Mouse (Mus musculus) heart, adult 11 months (tissue): ENCODE measurements around the gene Smyd3.

Experiments used
- DNase-seq: peaks from one replicate; pipeline ENCODE4 v3.0.0; 2022

The Smyd3 gene

DNA sequence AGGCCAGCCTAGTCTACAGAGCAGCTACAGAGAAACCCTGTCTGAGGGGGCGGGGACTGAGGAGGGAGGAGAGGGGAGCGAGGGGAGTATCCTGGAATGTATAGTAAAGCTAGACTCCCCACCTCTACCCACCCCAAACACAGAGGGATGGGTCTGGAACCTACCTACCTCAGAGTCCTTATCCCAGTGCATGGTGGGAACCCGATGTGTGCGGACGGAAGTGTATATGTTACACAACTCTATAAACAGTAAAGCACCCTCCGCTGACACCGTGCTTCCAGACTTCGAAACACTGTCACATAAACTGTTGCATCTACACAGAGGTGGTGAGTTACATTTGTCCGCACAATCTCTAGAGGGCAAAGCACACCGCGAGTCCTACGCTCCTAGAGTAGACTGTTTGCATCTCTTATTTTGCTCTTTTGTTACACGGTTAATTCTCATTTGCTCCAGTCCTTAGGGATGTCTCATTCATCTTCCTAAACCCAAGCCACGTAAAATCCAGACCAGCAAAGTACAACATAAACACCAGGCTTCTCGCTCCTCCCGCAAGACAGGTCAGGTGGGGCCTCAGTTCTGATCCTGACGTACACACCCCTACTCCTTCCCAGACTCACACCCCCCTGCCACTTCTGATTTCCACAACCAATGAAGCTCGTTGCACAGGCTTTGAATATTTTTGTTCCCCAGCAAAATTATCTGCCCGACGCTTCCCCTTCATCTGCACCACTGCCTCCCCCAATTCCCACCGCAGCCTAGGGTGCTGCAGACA is 714 bp downstream of the Smyd3 start:
- DNase-seq = peak; percentile 91

GRCm38 (mm10) chr1:179511895-179512294 is 5.9 kb downstream of the Smyd3 start:
- DNase-seq = no peak

GRCm38 (mm10) chr1:179510546-179511340 is 7.1 kb downstream of the Smyd3 start:
- DNase-seq = no peak

- DNase-seq = no peak
These were observed 11.1 kb downstream of the Smyd3 start for GRCm38 (mm10) chr1:179506530-179507315.

DNA sequence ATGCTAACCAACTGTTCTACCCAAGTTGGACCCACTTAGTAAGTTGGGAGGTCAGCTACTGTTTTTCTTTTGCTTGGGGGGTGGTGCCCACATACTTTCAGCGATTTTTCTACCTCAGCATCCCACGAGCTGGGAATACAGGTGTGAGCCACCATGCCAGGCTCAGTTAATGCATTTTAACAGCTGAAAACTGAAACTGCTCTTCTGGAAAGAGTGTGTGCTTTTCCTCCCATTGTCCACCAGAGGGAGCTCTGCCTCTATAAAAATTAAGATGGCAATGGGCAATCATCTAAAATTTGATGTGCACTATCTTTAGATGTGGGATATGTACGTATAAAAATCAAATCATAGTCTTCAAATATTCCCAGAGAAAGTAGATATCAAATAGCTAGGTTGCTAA is 15.3 kb downstream of the Smyd3 start:
- DNase-seq = no peak

DNA sequence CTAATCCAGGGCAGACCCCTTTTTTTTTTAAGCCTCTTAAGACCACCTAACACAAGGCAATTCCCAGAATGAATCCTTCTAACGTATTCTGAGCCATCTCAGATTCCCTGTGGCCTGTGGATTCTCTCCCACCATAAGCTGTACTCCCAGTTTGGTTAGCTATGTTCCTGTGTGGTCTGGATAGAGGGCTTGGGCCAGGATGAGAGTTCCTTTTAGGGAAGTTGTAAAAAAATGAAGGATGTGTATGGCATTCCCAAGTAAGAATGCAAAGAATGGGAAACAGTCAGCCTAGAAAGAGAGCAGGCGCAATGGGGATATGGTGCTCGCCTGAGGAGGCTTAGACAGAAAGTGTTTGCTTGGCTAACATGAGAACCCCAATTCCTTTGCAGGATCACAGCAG is 18.6 kb downstream of the Smyd3 start:
- DNase-seq = no peak

DNA sequence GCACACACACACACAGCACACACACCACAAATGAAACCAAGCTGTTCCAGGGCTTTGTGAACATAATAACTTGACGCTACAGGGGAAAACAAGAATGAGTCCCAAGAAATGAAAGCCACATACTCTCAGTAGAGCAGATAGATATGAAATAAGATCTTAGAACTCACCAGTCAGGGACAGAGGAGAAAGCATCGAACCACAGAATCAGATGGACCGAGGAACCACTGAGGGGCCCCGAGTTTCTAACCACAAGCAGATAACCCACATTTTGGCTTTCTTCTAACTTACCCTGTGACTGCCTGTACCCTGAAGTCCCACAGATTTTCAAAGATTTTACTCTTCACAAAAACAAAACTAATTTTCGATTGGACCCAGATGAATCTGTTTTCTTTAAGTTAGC is 24.9 kb downstream of the Smyd3 start:
- peak; percentile 25 for DNase-seq

- peak; percentile 79 for DNase-seq
These were observed 29.3 kb downstream of the Smyd3 start for GRCm38 (mm10) chr1:179488520-179488919.

DNA sequence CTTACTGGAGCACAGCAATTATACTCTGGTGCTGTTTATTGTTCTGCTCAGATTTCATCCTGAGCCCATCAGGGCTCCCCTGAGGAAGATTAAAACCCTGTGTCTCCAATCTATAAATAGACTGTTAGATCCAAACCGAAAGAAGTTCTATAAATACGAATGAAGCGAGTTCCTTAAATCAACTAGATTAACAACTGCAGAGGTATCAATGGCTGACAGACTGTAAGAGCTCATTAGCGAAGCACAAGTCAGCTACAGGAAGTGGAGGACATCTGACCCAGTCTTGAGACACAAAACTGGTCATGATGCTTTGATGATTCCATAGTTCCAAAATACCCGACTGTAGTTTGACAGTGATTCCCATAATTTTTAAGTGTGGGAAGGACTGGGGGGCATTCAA is 29.9 kb downstream of the Smyd3 start:
- no peak for DNase-seq

- DNase-seq = no peak
These were observed 30.6 kb downstream of the Smyd3 start for GRCm38 (mm10) chr1:179487238-179487637.

- peak; percentile 78 for DNase-seq
These were observed 31.9 kb downstream of the Smyd3 start for GRCm38 (mm10) chr1:179485784-179486540.

DNA sequence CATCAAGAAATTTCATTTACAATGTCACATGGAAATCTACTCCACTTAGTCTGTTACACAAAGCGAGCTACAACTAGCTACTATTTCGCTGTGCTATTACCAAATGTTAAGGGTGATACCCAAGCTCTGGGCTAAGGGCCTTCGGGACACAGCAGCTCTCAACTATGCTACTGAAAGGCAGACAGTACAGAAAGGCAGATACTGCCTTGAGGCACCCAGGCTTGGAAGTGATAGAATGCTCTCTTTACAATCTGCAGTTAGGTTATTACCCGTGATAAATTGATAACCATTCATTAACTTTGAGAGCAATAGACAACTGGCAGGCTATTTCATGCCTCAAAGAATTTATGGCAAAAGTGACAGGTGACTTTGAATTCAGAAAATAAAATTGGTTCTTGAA is 37.0 kb downstream of the Smyd3 start:
- peak; percentile 11 for DNase-seq

DNA sequence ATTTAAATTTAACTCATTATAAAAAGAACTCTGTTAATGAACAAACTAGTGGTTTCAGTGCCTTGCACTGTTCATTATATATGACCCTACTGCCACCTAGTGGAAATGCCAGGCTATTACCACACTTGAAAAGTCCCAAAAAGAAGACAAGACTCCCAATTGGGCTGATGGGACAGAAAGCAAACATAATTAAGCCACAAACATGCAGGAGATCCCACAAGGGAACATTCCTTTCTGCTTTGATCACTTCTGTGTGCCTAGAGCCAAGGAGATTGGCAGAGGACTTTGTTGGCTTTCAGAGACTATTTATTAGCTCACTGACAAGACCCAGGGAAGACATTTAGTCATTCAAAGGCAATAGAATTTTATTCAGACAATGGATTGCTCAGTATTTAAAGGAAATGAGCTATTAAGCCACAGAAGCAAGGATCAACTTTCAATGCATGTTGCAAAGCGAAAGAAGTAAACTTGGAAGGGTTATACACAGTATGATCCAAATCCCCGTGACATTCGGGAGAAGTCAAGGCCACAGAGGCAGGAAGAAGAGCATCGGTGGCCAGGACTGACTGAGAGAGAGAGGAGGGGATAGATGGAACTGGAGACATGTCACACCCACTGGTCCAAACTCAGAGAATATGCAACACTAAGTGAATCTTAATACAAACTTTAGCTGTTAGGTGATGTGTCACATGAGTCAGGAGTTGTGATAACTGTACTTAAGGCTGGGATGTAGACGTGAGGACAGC is 40.5 kb downstream of the Smyd3 start:
- DNase-seq = peak; percentile 90

DNA sequence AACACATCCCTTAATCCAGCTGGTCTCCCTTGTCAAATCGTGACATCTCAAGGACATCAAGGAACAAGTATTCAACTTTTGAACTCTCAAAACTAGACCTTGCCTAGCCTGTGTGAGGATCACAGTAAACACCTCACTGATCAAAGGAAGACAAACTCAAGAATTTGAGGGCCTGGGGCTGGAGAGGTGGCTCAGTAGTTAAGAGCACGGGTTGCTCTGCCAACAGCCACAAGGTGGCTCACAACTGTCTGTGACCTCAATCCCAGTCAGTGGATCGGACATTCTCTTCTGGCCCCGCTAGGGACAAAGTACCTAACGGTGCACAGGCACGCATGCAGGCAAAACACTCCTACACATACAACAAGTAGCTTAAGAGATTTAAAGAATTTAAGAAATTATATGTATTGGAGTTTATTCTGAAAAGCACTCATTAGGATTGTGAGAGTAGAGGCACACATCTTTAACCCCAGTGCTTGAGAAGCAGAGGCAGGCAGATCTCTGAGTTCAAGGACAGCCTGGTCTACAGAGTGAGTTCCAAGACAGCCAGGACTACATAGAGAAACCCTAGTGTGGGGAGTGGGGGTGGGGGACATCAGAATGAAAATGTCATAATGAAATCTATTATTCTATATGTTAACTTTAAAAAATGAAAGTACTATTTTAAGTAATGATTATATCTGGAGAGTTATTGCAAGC is 41.2 kb downstream of the Smyd3 start:
- DNase-seq = peak; percentile 56

DNA sequence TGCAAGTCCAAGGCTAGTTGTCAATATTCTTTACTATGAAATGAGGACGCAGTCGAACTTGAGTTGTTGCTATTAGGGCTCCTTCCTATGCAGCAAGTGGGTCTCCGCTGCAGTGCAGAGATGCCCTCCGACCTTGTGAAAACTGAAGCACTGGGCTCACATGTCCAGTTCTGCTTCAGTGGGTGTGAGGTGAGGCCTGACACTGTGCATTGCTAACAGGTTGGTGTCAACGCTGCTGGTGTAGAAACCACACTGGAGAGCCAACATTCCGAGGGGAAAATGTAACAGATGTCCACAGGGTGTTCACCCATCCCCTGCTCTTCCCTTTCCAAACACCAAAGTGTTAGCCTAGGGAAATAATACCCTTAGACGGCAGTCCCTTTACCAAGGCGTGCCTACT is 43.1 kb downstream of the Smyd3 start:
- DNase-seq = peak; percentile 78

GRCm38 (mm10) chr1:179473920-179474643 is 43.8 kb downstream of the Smyd3 start:
- peak; percentile 51 for DNase-seq

GRCm38 (mm10) chr1:179467970-179468369 is 49.9 kb downstream of the Smyd3 start:
- peak; percentile 30 for DNase-seq

- DNase-seq = peak; percentile 18
These were observed 55.5 kb downstream of the Smyd3 start for GRCm38 (mm10) chr1:179462376-179462775.

- DNase-seq = peak; percentile 55
These were observed 56.6 kb downstream of the Smyd3 start for GRCm38 (mm10) chr1:179461019-179461814.

GRCm38 (mm10) chr1:179458987-179459368 is 58.9 kb downstream of the Smyd3 start:
- no peak for DNase-seq
